Mouse (Mus musculus) neural tube, embryonic 13.5 days (tissue): Measurements from ENCODE around the gene Gm21915. TPM values are rescaled to one million over a fixed set of nuclear protein-coding genes. Genes with fewer than 3 reads are reported as not detected.

ENCODE experiments used
- ATAC-seq: fragments of 200-750 bp; cut with Nextera tagmentation; 2 replicates; pipeline ENCODE4 v1.8.0; 2017; ENCODE audit warnings: low read depth, mild to moderate bottlenecking, moderate TSS enrichment, moderate library complexity
- H3K27ac ChIP-seq: fragments of 300-500 bp; sonication (generic); replicated peaks from 2 replicates; pipeline ENCODE4 v1.5.1; 2015; ENCODE audit warnings: moderate library complexity, mild to moderate bottlenecking, inconsistent platforms
- H3K27me3 ChIP-seq: fragments of 300-500 bp; sonication (generic); 2 replicates; pipeline ENCODE4 v1.6.1; 2015; ENCODE audit warnings: mild to moderate bottlenecking, inconsistent platforms
- H3K36me3 ChIP-seq: fragments of 300-500 bp; sonication (generic); 2 replicates; pipeline ENCODE4 v1.6.1; 2015; ENCODE audit warnings: mild to moderate bottlenecking, inconsistent platforms
- H3K4me1 ChIP-seq: fragments of 300-500 bp; sonication (generic); replicated peaks from 2 replicates; pipeline ENCODE4 v1.6.1; 2015; ENCODE audit warnings: inconsistent platforms
- H3K4me2 ChIP-seq: fragments of 300-500 bp; sonication (generic); 2 replicates; pipeline ENCODE4 v1.6.1; 2015; ENCODE audit warnings: inconsistent platforms, mild to moderate bottlenecking, moderate library complexity
- H3K4me3 ChIP-seq: fragments of 300-500 bp; sonication (generic); 2 replicates; pipeline ENCODE4 v1.5.1; 2015; ENCODE audit warnings: mild to moderate bottlenecking, inconsistent platforms
- H3K9ac ChIP-seq: fragments of 300-500 bp; sonication (generic); 2 replicates; pipeline ENCODE4 v1.6.1; 2015; ENCODE audit warnings: moderate library complexity, mild to moderate bottlenecking, inconsistent platforms
- H3K9me3 ChIP-seq: fragments of 300-500 bp; sonication (generic); 2 replicates; pipeline ENCODE4 v1.6.1; 2016; ENCODE audit warnings: inconsistent platforms
- WGBS: fragments of 180-500 bp; shearing (Covaris S2); methylation state at CpG from one replicate; pipeline ENCODE4 v1.1.7; 2015; 5-methylcytosine and 5-hydroxymethylcytosine counted together
- polyA plus RNA-seq: library from polyadenylated mRNA; unstranded; fragments of >200 nt; fragmentation: Nextera tagmentation; extraction: Ambion mirVana; gene quantifications from 2 replicates; pipeline ENCODE4 v1.2.1, GENCODE M21; 2015

Gene Gm21915
- not detected in 2 replicates for polyA plus RNA-seq

DNA sequence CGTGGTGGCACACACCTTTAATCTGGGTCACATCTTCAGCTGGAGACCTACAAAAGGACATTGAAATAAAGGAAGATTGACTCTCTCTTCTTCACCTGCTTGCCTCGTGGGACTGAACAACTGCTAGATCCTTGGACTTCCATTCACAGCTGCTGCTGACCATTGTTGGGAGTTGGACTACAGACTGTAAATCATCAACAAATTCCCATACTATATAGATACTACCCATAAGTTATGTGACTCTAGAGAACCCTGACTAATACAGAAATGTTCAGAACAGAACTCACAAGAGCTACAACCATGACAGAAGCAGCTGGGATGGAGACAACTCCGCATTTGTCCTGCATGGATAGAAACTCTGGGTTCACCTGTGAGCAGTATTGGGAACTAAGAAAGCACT is at the start of gene Gm21915:
TSS of gene Gm21915 (plus strand) at position 301 of the 400 bp plus-strand sequence.
- Histone ChIP-seq H3K4me1 (peaks cover 14% of the 10 kb centered on the region), H3K4me3 (no peak within 1 kb of the TSS), H3K27me3 (no peaks in the 10 kb centered on the region), H3K36me3 (no peaks in the 10 kb centered on the region), H3K9me3 (no peaks in the 10 kb centered on the region), H3K27ac (peak within 1 kb of the TSS; percentile 34; the same call in 1 of the 2 replicates), H3K4me2 (no peak within 1 kb of the TSS), H3K9ac (no peak within 1 kb of the TSS)
- 83% methylated on average over 3 of the region's 3 CpGs for WGBS
- ATAC-seq = no peak

DNA sequence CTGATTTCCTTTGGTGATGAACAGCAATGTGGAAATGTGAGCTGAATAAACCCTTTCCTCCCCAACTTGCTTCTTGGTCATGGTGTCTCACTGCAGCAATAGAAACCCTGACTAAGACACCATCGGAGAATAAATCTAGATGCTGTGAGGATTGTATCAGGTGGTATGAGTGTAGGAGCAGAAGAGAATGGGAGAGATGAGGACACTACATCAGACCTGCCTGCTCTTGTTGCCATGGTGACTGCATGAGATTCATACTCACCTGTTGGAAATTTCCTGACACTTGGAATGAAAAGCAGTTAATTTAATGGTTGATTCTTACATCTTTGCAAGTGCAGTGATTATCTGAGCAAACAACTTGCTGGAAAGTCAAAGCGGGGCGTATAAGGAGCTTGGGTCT is 48.1 kb upstream of the Gm21915 start:
- Histone ChIP-seq H3K4me2 (no peak overlapping the region), H3K9ac (no peak overlapping the region), H3K27me3 (no peaks in the 10 kb centered on the region), H3K27ac (no peak overlapping the region), H3K9me3 (no peaks in the 10 kb centered on the region), H3K4me1 (peaks cover 21% of the 10 kb centered on the region), H3K36me3 (no peaks in the 10 kb centered on the region), H3K4me3 (no peak overlapping the region)
- 94% methylated on average over 3 of the region's 3 CpGs for WGBS
- no peak for ATAC-seq

DNA sequence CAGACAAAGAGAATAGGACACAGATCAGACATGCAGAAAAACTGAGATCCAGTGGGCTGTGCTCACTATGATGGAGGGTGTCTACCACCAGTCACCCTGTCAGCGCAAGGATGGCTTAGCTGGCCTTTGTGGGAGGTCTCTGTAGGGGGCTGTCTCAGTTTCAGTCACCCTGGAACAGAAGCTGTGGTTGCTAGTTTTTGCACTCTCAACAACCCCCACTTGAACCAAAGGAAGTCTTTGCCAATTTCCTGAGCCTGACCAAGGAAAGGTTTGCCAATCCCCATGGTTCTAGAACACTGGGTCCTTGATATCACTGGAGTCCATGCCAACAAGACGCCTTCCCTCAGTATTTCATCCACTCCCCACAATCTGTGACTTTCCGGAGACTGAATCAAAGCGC is 47.6 kb upstream of the Gm21915 start:
- Histone ChIP-seq H3K9ac (no peak overlapping the region), H3K4me1 (peaks cover 18% of the 10 kb centered on the region), H3K4me2 (no peak overlapping the region), H3K36me3 (no peaks in the 10 kb centered on the region), H3K9me3 (no peaks in the 10 kb centered on the region), H3K27me3 (no peaks in the 10 kb centered on the region), H3K4me3 (no peak overlapping the region), H3K27ac (no peak overlapping the region)
- ATAC-seq = no peak
- WGBS = 88% methylated on average over 4 of the region's 4 CpGs

DNA sequence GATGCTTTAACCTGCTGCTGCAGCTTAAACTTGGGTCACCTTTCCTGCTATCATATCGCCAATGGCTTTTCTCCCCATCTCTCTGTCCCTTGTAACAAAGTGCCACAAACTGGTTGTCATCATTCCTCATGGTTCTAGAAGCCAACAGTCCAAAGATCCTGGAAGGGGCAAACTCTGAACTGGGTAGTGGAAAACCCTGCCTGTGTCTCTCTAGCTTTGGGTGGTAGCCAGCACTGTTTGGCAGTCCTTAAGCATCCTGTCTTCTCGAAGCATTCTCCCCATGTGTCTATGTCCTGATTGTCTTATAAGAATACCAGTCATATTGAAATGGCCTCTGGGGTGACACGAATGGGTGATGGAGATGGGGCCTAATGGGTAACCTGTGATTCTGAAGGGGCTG is 45.1 kb upstream of the Gm21915 start:
- no peak overlapping the region for H3K27ac ChIP-seq
- H3K4me2 ChIP-seq = no peak overlapping the region
- H3K4me3 ChIP-seq = no peak overlapping the region
- ATAC-seq = no peak
- H3K27me3 ChIP-seq = no peaks in the 10 kb centered on the region
- no peak overlapping the region for H3K9ac ChIP-seq
- peaks cover 15% of the 10 kb centered on the region for H3K4me1 ChIP-seq
- H3K36me3 ChIP-seq = no peaks in the 10 kb centered on the region
- no peaks in the 10 kb centered on the region for H3K9me3 ChIP-seq
- WGBS = 73% methylated on average over 3 of the region's 3 CpGs

DNA sequence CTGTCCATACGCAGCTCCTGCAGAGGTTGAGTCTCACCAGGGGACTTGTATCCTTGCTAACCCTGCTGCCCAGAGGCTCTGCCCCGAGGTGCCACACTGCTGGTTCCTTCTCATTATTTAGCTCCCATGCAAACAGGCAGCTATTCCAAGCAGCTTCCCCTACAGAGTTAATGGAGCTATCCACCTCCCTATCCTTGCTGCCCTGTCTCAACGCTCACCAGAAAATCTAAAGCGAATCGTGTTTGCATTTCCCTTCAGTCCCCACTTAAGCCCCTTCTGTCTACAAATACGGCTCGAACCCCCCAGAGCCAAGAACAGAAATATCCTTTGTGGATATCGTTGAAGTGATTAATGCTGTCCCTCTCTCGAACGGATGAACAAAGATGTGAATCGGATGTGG is 43.8 kb upstream of the Gm21915 start:
- ATAC-seq = no peak
- Histone ChIP-seq H3K4me1 (peaks cover 19% of the 10 kb centered on the region), H3K9me3 (no peaks in the 10 kb centered on the region), H3K9ac (peak overlapping the region; percentile 26; the same call in 1 of the 2 replicates), H3K36me3 (no peaks in the 10 kb centered on the region), H3K27me3 (no peaks in the 10 kb centered on the region), H3K4me3 (no peak overlapping the region), H3K27ac (peak overlapping the region; percentile 77), H3K4me2 (peak overlapping the region; percentile 16; the same call in 1 of the 2 replicates)
- WGBS = 22% methylated on average over 11 of the region's 11 CpGs

DNA sequence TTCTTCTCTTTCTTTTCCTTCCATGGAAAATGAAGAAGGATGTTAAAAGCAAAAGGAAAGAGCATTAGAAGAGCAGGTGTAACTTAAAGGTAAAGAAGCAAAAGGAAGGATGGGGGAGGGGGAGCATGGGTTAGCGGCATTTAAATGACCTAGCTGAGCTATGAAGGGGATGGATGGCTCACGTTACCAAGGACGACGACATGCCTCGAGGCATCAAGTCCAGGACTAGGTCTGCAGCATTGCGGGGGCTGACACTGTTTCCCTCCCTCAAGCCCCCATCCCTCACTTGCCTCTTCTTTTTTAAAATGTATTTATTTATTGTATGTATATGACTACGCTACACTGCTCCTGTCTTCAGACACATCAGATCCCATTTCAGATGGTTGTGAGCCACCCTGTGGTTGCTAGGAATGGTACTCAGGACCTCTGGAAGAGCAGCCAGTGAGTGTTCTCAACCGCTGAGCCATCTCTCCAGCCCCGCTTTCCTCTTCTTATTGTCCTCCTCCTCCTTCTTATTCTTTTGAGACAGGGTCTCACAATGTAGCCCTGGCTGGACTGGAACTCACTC is 43.2 kb upstream of the Gm21915 start:
- H3K27ac ChIP-seq = peak overlapping the region; percentile 77
- ATAC-seq = peak; percentile 42; the same call in 1 of the 2 replicates

DNA sequence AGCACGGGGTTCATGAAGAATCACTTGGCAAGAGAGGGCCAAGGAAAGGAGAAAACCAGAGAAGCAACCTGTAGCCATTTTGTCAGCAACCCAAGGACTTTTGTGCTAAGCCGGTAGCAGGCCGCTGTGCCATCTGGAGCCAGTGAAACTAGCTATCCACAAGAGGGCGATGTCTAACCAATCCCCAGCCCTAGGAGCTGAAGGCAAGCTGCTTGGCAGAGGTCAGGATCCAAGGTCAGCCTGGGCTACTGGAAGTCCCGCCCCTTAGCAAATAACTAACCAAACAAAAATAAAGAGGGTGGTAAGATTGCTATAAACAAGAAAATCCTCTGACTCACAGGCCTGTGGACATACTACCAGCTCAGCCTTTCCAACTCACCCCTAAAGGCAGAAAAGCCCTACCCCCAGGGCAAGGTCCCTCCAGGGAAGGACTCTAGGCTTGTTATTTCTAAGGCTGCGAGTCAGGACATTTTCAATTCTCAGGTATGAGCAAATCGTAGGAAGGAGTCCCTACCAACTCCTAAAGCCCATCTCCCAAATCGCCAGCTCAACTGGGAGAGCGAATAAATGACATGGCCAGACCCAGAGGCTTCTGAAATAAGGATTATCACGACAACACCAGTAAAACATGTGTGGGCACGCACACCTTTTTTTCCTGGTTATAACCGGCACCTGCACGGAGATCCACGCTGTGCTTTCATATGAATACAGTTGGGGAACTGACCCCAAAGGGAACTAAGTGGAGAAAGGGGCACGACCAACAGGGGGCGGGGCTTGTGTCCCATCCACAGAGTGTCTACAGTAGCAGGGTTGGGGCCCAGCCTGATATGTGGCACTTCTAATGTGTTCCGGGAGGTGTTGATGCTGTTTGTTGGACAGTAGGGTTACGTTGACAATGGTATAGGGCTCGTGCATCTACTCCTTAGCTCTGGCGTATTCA is 42.0 kb upstream of the Gm21915 start:
- Histone ChIP-seq H3K4me2 (no peak overlapping the region), H3K4me1 (peaks cover 19% of the 10 kb centered on the region), H3K27me3 (no peaks in the 10 kb centered on the region), H3K9ac (no peak overlapping the region), H3K36me3 (no peaks in the 10 kb centered on the region), H3K4me3 (no peak overlapping the region), H3K27ac (no peak overlapping the region), H3K9me3 (no peaks in the 10 kb centered on the region)
- WGBS = 64% methylated on average over 20 of the region's 20 CpGs
- ATAC-seq = no peak

More for the DNA sequence above, 43.2 kb upstream of the Gm21915 start:
- Histone ChIP-seq H3K4me3 (no peak overlapping the region), H3K9ac (peak overlapping the region; percentile 43), H3K4me1 (peaks cover 19% of the 10 kb centered on the region), H3K27me3 (no peaks in the 10 kb centered on the region), H3K36me3 (no peaks in the 10 kb centered on the region), H3K4me2 (peak overlapping the region; percentile 16; the same call in 1 of the 2 replicates), H3K9me3 (no peaks in the 10 kb centered on the region)
- 33% methylated on average over 9 of the region's 9 CpGs for WGBS

DNA sequence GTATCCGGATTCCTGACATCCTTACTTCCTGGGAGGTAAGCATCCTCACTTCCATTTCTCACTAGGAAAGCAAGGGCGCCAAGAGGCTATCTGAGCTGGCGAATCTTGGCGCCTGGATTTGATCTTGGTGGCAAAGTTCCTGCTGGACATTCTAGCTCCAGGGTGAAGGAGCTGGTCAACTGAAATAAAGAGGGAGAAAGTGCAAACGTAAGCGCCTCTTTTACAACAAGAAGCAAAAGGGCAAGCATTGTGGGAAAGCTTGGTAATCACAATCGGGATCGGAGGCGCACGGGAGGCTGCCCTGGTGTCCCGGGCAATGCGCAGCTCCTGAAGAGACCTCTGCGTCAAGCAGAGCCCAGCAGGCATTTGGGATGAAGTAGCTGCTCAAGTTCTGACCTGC is 41.0 kb upstream of the Gm21915 start:
- H3K4me3 ChIP-seq = no peak overlapping the region
- H3K9ac ChIP-seq = no peak overlapping the region
- H3K4me2 ChIP-seq = no peak overlapping the region
- no peaks in the 10 kb centered on the region for H3K36me3 ChIP-seq
- WGBS = 61% methylated on average over 13 of the region's 13 CpGs
- no peak for ATAC-seq
- H3K4me1 ChIP-seq = peaks cover 19% of the 10 kb centered on the region
- H3K27me3 ChIP-seq = no peaks in the 10 kb centered on the region
- H3K27ac ChIP-seq = no peak overlapping the region
- H3K9me3 ChIP-seq = no peaks in the 10 kb centered on the region

DNA sequence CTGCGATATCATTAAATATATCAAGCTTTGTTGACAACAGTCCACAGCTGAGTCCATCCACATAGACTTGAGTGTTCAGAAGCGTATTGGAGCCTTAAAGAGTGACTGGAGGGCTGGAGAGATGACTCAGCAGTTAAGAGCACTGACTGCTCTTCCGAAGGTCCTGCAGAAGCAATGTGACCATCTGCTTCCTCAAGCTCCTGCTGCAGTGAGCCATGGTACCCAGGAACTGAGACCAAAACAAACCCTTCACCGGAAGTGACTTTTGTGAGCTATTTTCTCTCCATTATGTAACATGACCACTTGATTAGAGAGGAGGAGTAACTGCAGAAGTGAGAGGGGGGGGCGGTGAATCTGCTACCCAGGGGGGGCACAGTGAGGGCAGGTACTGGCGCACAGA is 39.3 kb upstream of the Gm21915 start:
- Histone ChIP-seq H3K4me3 (no peak overlapping the region), H3K27me3 (no peaks in the 10 kb centered on the region), H3K36me3 (no peaks in the 10 kb centered on the region), H3K27ac (no peak overlapping the region), H3K4me2 (no peak overlapping the region), H3K9ac (no peak overlapping the region), H3K9me3 (no peaks in the 10 kb centered on the region), H3K4me1 (peaks cover 17% of the 10 kb centered on the region)
- no peak for ATAC-seq
- 60% methylated on average over 6 of the region's 6 CpGs for WGBS

DNA sequence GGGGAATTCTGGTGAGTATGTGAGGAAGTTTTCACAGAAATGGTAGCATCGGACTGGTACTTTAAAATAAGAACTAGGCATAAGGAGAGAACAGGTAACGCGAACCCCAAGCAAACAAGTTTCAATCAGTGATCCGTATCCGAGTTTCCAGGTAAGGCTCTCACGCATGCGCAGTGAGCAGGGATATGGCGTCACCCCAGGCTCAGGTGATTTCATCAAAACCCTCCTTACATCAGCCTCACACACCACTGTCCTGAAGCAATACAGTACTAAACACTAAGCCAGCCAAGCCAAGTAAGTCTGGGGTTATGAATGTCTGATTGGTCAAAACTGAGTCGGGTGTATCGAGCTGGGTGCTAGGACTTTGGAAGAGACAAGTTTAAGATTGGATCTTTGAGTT is 38.9 kb upstream of the Gm21915 start:
- Histone ChIP-seq H3K4me2 (no peak overlapping the region), H3K9me3 (no peaks in the 10 kb centered on the region), H3K27ac (no peak overlapping the region), H3K4me1 (peaks cover 13% of the 10 kb centered on the region), H3K27me3 (no peaks in the 10 kb centered on the region), H3K9ac (no peak overlapping the region), H3K4me3 (no peak overlapping the region), H3K36me3 (no peaks in the 10 kb centered on the region)
- ATAC-seq = no peak
- 93% methylated on average over 10 of the region's 10 CpGs for WGBS

DNA sequence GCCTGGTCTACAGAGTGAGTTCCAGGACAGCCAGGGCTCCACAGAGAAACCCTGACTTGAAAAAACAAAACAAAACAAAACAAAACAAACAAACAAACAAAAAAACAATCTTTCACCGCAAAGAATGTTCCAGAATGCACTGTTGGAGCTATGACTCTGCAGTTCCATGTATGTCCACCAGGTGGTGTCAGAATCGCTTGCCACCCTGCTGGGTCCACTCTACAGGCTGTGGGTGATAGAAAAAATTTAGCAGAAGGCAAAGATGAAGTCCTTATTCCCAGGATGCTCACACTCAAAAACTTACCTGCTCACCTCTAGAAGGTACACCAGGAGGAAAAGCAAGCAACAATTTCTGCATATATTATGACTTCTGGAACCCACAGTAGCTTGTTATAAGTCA is 34.4 kb upstream of the Gm21915 start:
- Histone ChIP-seq H3K4me3 (no peak overlapping the region), H3K9ac (no peak overlapping the region), H3K27ac (peak overlapping the region; percentile 95; the same call in 1 of the 2 replicates), H3K36me3 (no peaks in the 10 kb centered on the region), H3K9me3 (no peaks in the 10 kb centered on the region), H3K4me1 (peaks cover 27% of the 10 kb centered on the region), H3K27me3 (no peaks in the 10 kb centered on the region), H3K4me2 (no peak overlapping the region)
- no peak for ATAC-seq
- 17% methylated on average over 2 of the region's 2 CpGs for WGBS

DNA sequence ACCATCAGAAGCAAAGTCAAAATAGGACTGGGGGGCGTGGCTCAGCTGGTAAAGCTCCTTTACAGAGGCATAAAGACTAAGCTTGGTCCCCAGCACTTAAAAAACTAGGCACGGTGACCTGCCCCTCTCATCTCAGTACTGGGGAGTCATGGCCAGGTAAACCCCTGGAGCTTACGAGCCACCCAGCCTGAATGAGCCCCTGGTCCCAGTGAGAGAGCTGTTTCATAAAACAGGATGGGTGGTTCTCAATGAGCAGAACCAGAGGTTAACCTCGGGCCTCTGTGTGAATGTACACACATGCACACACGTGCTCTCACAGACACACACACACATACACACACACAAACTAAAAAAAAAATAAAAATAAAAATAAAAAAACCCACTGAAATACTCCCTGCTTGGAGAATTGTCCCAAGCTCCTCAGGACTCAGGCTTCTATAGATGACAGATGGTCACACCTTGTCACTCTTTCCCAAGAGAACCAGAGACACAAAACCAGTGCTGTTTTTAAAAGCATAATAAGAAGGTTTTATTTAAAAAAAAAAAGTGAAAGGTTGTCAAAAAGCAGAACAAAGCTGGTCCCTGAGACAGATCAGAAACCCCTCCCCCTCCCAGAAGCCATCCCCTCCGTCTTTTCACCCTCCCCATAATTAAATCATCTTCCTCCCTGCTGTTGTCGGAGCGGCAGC is 32.6 kb upstream of the Gm21915 start:
- Histone ChIP-seq H3K27ac (peak overlapping the region; percentile 95), H3K4me1 (peaks cover 39% of the 10 kb centered on the region), H3K4me2 (peak overlapping the region; percentile 61), H3K9ac (peak overlapping the region; percentile 67), H3K36me3 (no peaks in the 10 kb centered on the region), H3K27me3 (no peaks in the 10 kb centered on the region), H3K4me3 (peak overlapping the region; percentile 36), H3K9me3 (no peaks in the 10 kb centered on the region)
- WGBS = 22% methylated on average over 8 of the region's 8 CpGs
- ATAC-seq = peak; percentile 29
